ENCODE assay signal across 9 mouse cellular contexts in the genomic region with DNA sequence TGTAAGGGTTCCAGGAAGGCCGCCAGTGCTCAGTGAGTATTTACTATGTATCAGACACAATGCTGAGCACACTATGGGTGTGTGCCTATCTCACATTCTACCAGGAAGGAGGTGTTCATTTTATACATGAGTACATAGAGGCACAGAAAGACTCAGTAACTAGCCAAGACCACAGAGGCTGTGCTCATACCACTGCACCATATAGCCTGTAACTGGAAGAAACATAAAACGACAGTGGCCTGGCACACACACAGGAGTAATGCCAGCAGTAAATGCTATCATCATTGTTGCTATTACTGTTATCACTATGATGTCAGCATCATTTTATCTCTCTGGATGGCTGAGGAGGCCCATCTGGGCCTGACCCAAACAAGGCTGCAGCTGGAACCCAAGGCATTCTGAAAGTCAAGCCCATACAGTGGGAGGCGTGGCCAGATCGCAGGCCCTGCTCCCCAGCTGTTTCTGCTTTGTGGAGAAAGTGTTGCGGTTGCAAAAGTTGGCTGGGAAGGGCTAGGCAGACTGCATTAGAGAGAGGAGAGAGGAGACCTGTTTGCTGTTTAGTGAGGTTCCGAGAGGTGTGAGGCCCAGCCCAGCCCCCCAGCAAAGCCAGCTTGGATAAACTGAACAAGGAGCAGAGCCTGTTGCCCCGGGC.
DNase-seq lines count a peak whose midpoint lies in the region; ATAC-seq lines count a peak whose summit lies in the region.
"Had no signal": no experiment of that assay in that cellular context is flagged by ENCODE, and none has a peak within 500 bp of the region (broad histone marks: within the 10 kb centered on the region; RNA-seq: fewer than 3 reads in every experiment).

No protein-coding gene starts in this region.

- peaks cover 37% of the 10 kb centered on the region for H3K4me1 ChIP-seq in heart, embryonic 13.5 days
- H3K4me1 ChIP-seq in heart, embryonic 12.5 days (replicated peaks), result peaks cover 39% of the 10 kb centered on the region
- peaks cover 70% of the 10 kb centered on the region for H3K4me1 ChIP-seq in embryonic facial prominence, embryonic 13.5 days
- H3K4me1 ChIP-seq in liver, embryonic 11.5 days (replicated peaks; ENCODE audit: control insufficient read depth, insufficient read depth, low read length), result no peaks in the 10 kb centered on the region

- H3K9me3 ChIP-seq in heart, embryonic 13.5 days, result no peaks in the 10 kb centered on the region
- H3K9me3 ChIP-seq in heart, embryonic 12.5 days (replicated peaks), result no peaks in the 10 kb centered on the region
- H3K9me3 ChIP-seq in embryonic facial prominence, embryonic 13.5 days, result no peaks in the 10 kb centered on the region
- H3K9me3 ChIP-seq in liver, embryonic 11.5 days (ENCODE audit: control insufficient read depth, low read length), result no peaks in the 10 kb centered on the region
- H3K9me3 ChIP-seq: forebrain, embryonic 12.5 days had no signal

- H3K4me2 ChIP-seq in heart, embryonic 13.5 days, result no peak overlapping the region
- no peak overlapping the region for H3K4me2 ChIP-seq in heart, embryonic 12.5 days
- H3K4me2 ChIP-seq in embryonic facial prominence, embryonic 13.5 days, result peak overlapping the region; percentile 21; the same call in 1 of the 2 replicates
- H3K4me2 ChIP-seq in liver, embryonic 11.5 days, result no peak overlapping the region
- H3K4me2 ChIP-seq: forebrain, embryonic 12.5 days had no signal

- intact Hi-C loops in left cerebral cortex, postnatal 36 days (cut with DNase I), result no loop called here

- H3K9ac ChIP-seq in heart, embryonic 13.5 days, result peak overlapping the region; percentile 44; the same call in 1 of the 2 replicates
- H3K9ac ChIP-seq in heart, embryonic 12.5 days, result no peak overlapping the region
- no peak overlapping the region for H3K9ac ChIP-seq in embryonic facial prominence, embryonic 13.5 days
- no peak overlapping the region for H3K9ac ChIP-seq in liver, embryonic 11.5 days (ENCODE audit: low read depth, low read length)
- H3K9ac ChIP-seq: forebrain, embryonic 12.5 days had no signal

- ATAC-seq in heart, embryonic 13.5 days (ENCODE audit: extremely low read depth, insufficient number of reproducible peaks, low FRiP score, low TSS enrichment), result no peak
- no peak for ATAC-seq in heart, embryonic 12.5 days (ENCODE audit: insufficient number of reproducible peaks, low FRiP score)
- peak; percentile 82 for ATAC-seq in embryonic facial prominence, embryonic 13.5 days (ENCODE audit: insufficient number of reproducible peaks, insufficient read depth, low FRiP score, low TSS enrichment, low read depth)
- no peak for ATAC-seq in frontal cortex, adult (ENCODE audit: low TSS enrichment)
- ATAC-seq in liver, embryonic 11.5 days (replicated peaks; ENCODE audit: low FRiP score), result no peak

- H3K27ac ChIP-seq in heart, embryonic 13.5 days (replicated peaks), result peak overlapping the region; percentile 26
- H3K27ac ChIP-seq in heart, embryonic 12.5 days (ENCODE audit: poor library complexity, severe bottlenecking), result no peak overlapping the region
- H3K27ac ChIP-seq in embryonic facial prominence, embryonic 13.5 days, result peak overlapping the region; percentile 86
- no peak overlapping the region for H3K27ac ChIP-seq in liver, embryonic 11.5 days (ENCODE audit: low read depth, low read length)
- H3K27ac ChIP-seq: forebrain, embryonic 12.5 days had no signal

- DNase-seq in 3134 (ENCODE audit: extremely low read depth, insufficient read length, low spot score), result peak; percentile 35
- peak; percentile 18 for DNase-seq in lung, postnatal 14 days
- no peak for DNase-seq in liver, embryonic 11.5 days (ENCODE audit: low spot score)
- no peak for DNase-seq in left cerebral cortex, postnatal 36 days (ENCODE audit: low spot score in 2 of 2)

- no peaks in the 10 kb centered on the region for H3K27me3 ChIP-seq in heart, embryonic 13.5 days (replicated peaks)
- no peaks in the 10 kb centered on the region for H3K27me3 ChIP-seq in heart, embryonic 12.5 days (replicated peaks)
- H3K27me3 ChIP-seq in embryonic facial prominence, embryonic 13.5 days, result no peaks in the 10 kb centered on the region
- H3K27me3 ChIP-seq in liver, embryonic 11.5 days (replicated peaks; ENCODE audit: control insufficient read depth, insufficient read depth, low read length), result no peaks in the 10 kb centered on the region
- H3K27me3 ChIP-seq: forebrain, embryonic 12.5 days had no signal

- H3K4me3 ChIP-seq in heart, embryonic 13.5 days, result no peak overlapping the region
- H3K4me3 ChIP-seq in heart, embryonic 12.5 days, result no peak overlapping the region
- no peak overlapping the region for H3K4me3 ChIP-seq in embryonic facial prominence, embryonic 13.5 days
- no peak overlapping the region for H3K4me3 ChIP-seq in liver, embryonic 11.5 days (ENCODE audit: low read depth, low read length)
- H3K4me3 ChIP-seq: forebrain, embryonic 12.5 days had no signal

- H3K36me3 ChIP-seq in heart, embryonic 13.5 days, result peaks cover 11% of the 10 kb centered on the region
- 0 out of 2 replicates have a peak, but pooled peaks cover 5% of the 10 kb centered on the region for H3K36me3 ChIP-seq in heart, embryonic 12.5 days
- H3K36me3 ChIP-seq in embryonic facial prominence, embryonic 13.5 days, result no peaks in the 10 kb centered on the region
- no peaks in the 10 kb centered on the region for H3K36me3 ChIP-seq in liver, embryonic 11.5 days (ENCODE audit: control insufficient read depth, insufficient read depth, low read length)

- WGBS in heart, embryonic 13.5 days, result 56% methylated on average over 7 of the region's 7 CpGs
- 66% methylated on average over 7 of the region's 7 CpGs for WGBS in heart, embryonic 12.5 days
- 31% methylated on average over 7 of the region's 7 CpGs for whole genome bisulfite sequencing in embryonic facial prominence, embryonic 13.5 days
- WGBS in liver, embryonic 11.5 days, result 65% methylated on average over 7 of the region's 7 CpGs

Comparison
In these comparisons a context has a peak if more than half of its experiments do, and no peak if none do; other contexts are left out.
1. H3K27ac ChIP-seq: peak in heart, embryonic 13.5 days (single experiment) and embryonic facial prominence, embryonic 13.5 days (single experiment); none in heart, embryonic 12.5 days (single experiment) and liver, embryonic 11.5 days (single experiment).
2. DNase-seq: peak in 3134 (single experiment) and lung, postnatal 14 days (single experiment); none in liver, embryonic 11.5 days (single experiment) and left cerebral cortex, postnatal 36 days (0 of 2).